Mouse (Mus musculus) liver, embryonic 18 days (tissue): ENCODE data around the gene Lca5. TPM values are rescaled to one million over a fixed set of nuclear protein-coding genes. Genes with fewer than 3 reads are reported as not detected.

ENCODE experiments used
- polyA plus RNA-seq: library from polyadenylated mRNA; depleted of rRNA; stranded (reverse); fragments of >200 nt; gene quantifications from 2 replicates; pipeline ENCODE4 v1.2.3, GENCODE M21; 2012; rRNA removed

The Lca5 gene
- 0.65 and 0.77 TPM in 2 replicates for polyA plus RNA-seq

DNA sequence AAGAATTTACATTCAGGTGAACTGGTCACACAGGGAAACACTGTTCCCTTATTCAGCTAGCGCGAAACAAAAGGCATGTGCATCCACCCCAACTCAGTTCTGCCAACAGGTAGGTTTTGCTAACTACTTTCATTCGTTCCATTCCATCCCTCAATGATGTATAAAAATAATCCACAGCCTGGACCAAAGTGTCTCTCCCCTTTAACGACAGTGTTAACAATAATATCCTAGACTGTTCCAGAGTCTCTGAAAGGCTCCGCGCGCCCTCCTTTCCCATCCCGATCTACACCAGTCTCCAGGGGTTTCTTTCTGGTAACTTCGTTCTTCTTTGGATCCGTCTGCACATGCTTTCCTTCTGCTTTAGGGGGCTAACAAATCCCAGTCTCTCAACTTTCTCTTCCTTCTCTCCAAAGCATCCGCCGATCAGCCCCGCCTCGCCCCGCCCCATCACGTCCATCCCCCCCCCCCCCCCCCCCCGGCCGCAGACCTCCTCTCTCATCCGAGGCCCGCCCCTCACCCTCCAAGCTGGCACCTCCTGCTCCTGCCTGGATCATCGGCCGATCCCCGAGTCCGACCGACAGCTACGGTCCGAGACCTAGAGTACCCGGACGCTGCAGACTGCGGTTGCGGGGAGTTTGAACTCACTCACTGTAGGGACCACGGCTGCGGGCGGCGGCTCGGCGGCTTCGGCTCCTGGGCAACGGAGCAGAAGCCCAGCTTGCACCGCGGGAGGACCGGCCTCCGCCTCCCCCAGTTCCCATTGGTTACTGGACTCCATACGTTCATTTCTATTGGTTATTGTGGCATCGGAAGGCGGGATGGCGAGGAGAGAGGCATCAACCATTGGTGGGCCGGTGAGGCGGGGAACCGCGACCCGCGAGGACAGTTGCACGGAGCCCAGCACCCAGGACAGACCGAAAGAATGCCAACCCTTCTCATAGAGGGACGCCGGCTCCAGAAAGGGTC lies at the start of gene Lca5:
Gene Lca5 (minus strand): TSS at position 736 of the 966 bp plus-strand sequence.

Other genes starting within 250 kb of the Lca5 start
- gene Sh3bgrl2, start 107.2 kb upstream of the Lca5 start, polyA plus RNA-seq = 6.6 and 7.1 TPM in 2 replicates